Mouse (Mus musculus) lung, postnatal 25 days (tissue): ENCODE measurements around the gene Ralgapa2.

Experiments used
- DNase-seq: peaks from one replicate; pipeline ENCODE4 v3.0.0; 2022; ENCODE audit warnings: low spot score

The Ralgapa2 gene

GRCm38 (mm10) chr2:146511911-146512580 is at the start of gene Ralgapa2:
Gene Ralgapa2 (minus strand): TSS chr2:146512344.
- DNase-seq, result peak; percentile 99

GRCm38 (mm10) chr2:146561505-146561904 is 49.4 kb upstream of the Ralgapa2 start:
- no peak for DNase-seq

DNA sequence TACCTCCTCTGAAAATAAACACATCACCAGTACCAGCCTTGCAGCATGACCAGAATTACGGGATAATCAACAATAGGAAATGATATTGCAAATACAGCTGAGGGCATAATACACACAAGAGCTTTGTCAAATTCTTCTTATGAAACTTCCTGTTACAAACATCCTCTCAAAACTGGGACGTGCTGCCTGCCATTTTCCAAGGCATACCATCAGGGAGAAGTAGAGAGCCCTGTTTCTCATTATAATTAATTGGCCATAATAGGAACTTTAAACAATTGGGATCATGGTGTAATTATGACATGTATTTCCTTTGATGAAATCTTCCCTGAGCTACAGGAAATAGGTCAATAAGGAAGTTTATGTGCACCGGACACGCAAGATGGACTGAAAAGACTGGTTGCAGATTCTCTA is 48.5 kb upstream of the Ralgapa2 start:
- DNase-seq, result peak; percentile 76

DNA sequence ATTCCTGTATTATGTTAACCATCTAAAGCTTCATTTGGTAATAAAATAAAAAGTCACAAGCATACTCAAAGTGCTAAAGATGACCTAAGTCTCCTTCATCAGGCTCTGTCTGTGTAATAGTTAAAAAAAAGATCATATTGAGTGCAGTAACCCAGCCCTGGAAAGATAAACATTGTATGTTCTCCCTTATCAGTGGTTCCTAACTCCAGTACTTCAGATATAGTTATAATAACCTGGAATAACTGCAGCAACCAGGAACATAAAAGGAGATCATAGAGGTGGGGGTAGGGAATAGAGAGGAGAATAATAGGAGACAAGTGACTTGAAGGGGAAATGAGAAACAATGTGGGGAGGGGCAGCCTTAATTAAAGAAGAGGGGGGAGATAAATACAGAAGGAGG is 44.0 kb upstream of the Ralgapa2 start:
- no peak for DNase-seq

DNA sequence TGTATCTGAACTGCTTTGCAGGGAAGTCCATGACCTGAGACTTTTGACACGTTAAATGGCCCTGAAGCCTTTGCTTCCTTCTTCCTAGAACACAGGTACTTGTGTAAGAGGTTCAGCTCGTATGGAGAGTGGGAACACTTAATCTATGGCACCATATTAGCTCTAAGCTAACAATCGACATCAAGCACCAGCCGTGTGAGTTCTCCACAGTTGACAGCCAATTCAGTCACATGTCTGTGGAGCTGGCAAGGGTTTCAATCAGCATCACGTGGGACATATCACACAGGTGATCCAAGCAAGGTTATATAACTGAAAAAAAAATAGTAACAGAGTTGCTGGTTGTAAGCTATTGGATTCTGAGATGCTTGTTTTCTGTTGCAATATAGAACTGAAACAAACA is 43.2 kb upstream of the Ralgapa2 start:
- DNase-seq, result peak; percentile 77

GRCm38 (mm10) chr2:146553701-146554100 is 41.6 kb upstream of the Ralgapa2 start:
- no peak for DNase-seq

- DNase-seq, result no peak
Measured at GRCm38 (mm10) chr2:146551818-146552217, 39.7 kb upstream of the Ralgapa2 start.

GRCm38 (mm10) chr2:146549111-146549776 is 37.1 kb upstream of the Ralgapa2 start:
- peak; percentile 42 for DNase-seq

GRCm38 (mm10) chr2:146544155-146544814 is 32.1 kb upstream of the Ralgapa2 start:
- no peak for DNase-seq

- peak; percentile 26 for DNase-seq
Measured at GRCm38 (mm10) chr2:146533118-146533949, 21.2 kb upstream of the Ralgapa2 start.

- DNase-seq, result no peak
Measured at GRCm38 (mm10) chr2:146532493-146532892, 20.3 kb upstream of the Ralgapa2 start.

DNA sequence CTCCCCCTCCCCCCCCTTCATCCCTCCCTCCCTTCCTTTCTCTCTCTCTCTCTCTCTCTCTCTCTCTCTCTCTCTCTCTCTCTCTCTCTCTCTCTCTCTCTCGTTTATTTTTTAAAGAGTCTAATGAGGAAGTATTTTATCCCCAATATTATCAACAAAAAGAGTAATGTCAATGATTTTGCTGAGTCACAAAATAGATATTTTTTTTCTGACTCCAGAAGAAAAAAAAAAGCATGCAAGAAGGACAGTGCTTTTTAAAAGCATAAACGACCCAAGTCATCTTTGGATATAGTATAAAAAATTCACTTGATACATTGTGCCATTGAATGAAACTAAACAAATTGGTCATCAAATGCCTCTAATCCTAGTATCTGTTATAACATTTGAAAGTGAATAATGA is 13.3 kb upstream of the Ralgapa2 start:
- no peak for DNase-seq

DNA sequence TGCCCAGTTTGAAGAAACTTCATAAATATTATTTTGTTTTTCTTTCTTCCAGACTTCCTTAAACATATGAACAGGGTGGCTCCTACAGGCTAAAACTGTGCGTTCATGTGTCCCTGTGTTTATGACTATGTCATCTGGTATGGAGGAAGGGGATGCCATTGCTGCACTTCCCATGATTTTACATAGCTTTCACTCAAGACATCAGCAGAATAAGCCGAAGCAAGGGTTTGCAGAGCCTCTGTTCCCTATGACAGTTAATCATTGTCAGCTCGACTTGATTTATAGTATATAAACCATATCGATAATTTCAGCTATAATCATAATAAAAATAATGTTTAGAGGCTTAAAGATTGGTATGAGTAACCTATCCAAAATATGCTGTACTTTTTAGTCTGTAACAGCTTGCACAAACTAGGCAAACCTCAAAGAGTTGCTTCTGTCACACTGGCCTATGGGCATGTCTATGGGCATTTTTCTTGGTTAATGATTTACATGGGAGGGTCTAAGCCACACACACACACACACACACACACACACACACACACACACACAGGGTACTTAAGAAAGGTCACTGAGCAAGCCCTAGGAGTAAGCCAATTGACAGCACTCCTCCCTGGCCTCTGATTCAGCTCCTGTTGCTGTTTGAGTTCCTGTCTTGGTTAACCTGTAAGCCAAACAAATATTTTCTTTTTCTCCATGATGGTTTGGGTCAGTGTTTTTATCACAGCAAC is 12.7 kb upstream of the Ralgapa2 start:
- DNase-seq, result peak; percentile 22

DNA sequence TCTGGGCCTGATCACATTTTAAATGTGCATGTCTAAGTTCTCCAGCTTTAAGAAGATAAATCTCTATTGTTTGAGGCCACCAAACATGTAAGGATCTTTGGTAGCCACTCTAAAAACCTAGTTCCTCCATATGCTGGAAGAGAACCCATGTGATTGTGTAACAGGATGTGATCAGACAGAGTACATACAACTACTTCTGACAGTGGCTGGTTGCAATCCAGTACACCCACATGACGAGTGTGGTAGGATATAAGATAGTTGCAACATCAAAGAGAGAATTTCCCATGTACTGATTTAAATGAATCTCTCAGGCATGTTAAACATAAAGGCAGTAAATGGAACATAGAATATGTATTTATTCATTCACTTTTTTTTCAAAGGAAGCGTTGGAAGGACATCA is 4.8 kb upstream of the Ralgapa2 start:
- DNase-seq, result peak; percentile 53

GRCm38 (mm10) chr2:146515081-146515480 is 2.9 kb upstream of the Ralgapa2 start:
- DNase-seq, result peak; percentile 62

GRCm38 (mm10) chr2:146512581-146512920 is 407 bp upstream of the Ralgapa2 start:
- DNase-seq, result peak; percentile 61

- no peak for DNase-seq
Measured at GRCm38 (mm10) chr2:146511401-146511865, 711 bp downstream of the Ralgapa2 start.

GRCm38 (mm10) chr2:146510780-146511179 is 1.4 kb downstream of the Ralgapa2 start:
- DNase-seq, result no peak

DNA sequence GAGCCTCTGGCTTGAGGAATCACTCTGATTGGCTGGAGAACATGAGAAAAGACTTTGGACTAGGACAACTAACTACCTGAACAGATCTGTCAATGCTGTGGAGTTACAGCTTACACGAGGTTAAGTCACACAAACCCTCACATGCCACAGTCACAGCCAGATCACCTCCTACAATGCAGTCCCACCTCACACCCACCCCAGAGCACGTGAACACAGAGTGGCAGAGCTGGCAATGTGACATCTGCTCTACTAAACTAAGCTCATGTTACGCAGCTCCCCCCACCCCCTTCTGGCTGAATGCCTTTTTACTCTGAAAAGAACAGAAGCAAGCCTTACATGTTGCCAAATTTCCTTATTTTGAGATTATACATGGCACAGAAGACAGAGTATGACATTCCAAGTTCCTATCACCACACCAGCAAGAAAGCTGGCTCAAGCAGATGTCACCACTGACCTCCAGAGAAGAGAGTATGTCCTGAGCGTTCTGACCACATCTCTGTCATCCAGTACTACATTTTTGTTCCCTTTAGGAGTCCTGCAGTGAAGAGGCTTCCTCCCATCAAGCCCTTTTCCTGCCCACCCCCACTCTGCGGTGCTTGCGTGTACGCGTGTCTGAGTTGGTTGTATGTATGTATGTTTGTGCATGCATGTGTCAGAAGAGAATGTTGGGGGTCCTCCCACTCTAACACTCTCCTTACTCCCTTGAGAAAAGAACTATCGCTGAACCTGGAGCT is 9.4 kb downstream of the Ralgapa2 start:
- peak; percentile 24 for DNase-seq

GRCm38 (mm10) chr2:146500067-146500466 is 12.1 kb downstream of the Ralgapa2 start:
- no peak for DNase-seq

GRCm38 (mm10) chr2:146499111-146499510 is 13.0 kb downstream of the Ralgapa2 start:
- no peak for DNase-seq
